Mouse (Mus musculus): ENCODE measurements around the gene P2ry10b. TPM values are rescaled to one million over a fixed set of nuclear protein-coding genes. Genes with fewer than 3 reads are reported as not detected.

Gene P2ry10b
- 1 to 10 TPM in 1 of 4 experiments, under 1 TPM in 3; 0.41 to 1.0 (median 0.89) TPM for total RNA-seq (2022)

DNA sequence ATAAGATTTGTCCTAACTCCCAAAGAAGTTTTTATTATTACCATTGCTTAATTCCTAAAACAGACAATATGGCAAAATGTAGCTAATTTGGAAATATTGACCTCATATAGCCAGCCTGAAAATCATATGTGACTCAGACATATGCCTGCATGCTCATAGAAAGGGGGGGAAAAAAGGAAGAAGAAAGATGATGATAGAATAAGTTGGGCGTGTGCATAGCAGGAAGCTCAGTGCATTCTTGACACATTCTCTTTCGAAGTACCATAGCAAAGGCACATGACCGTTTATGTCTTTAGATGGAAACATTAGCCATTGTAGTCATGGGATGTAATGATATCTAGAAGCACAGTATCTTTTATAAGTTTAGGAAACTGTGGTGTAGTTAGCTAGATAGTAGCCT is at the start of gene P2ry10b:
TSS of gene P2ry10b (plus strand) at position 247 of the 400 bp plus-strand sequence.
- no peak for DNase-seq (ENCODE audit: low spot score)

DNA sequence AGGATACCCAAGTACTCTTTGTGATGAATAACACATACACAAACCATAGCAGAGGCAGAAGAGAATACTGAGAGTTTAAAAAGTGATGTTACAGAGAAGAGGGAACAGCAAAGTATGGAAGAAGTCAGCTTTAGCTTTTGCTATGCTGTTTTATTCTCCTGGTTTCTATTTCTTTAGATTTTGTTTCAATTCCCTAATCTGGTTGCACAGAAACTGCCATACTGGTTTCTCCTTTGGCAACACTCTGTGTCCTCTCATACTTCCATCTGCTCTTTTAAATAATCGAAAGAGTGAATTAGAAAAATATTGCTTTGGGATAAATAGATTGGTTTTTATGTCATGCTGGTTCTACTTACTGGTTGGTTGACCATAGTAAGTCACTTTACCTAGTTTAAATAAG is 32.4 kb upstream of the P2ry10b start:
- DNase-seq (ENCODE audit: low spot score), result no peak

DNA sequence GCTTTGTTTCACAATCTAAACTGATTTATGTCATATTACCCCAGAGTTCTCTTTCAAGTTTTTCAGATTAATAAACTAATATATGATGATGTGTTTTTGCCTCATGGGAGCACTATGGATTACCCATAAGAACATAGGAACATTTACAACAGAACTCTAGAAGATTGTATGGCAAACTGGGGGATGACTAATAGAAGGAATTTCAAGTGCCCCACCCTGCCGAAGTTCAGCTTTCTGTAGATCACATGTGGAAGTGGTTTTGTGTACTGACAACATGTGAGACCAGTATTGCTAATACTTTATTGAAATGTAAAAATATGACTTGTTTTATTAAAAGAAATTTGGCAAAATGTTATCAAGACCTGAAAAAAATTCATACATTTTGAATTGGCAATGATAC is 31.7 kb upstream of the P2ry10b start:
- DNase-seq (ENCODE audit: low spot score), result no peak

DNA sequence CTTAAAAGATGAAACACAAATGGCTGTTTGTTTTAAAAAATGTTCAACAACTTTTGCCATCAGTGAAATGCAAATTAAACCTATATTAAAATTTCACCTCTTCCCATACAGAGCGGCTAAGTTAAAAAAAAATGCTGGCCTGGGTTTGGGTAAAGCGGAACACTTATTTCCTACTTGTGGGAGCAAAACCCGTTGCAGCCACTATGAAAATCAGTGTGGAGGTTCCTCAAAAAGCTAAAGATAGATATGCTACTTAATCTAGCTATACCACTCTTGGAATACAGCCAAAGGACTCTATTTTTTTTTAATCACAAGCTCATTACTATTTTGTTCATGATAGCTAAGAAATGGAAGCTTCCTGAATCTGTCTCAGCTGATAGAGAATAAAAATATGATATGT is 5.5 kb upstream of the P2ry10b start:
- DNase-seq (ENCODE audit: low spot score), result no peak

DNA sequence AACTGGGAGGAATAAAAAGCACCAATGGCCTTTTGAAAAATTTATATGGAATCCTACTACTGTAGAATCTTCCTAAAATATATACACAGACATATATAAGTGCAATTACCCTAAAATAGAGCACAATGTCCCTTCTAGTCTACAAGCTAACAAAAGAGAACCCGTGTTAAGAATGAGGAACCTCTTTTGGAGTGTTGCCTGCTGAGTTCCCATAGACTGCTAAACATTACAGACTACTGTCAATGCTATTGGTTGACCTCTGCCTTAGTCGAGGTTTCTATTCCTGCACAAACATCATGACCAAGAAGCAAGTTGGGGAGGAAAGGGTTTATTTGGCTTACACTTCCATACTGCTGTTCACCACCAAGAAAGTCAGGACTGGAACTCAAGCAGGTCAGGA is 4.8 kb upstream of the P2ry10b start:
- DNase-seq (ENCODE audit: low spot score), result no peak

DNA sequence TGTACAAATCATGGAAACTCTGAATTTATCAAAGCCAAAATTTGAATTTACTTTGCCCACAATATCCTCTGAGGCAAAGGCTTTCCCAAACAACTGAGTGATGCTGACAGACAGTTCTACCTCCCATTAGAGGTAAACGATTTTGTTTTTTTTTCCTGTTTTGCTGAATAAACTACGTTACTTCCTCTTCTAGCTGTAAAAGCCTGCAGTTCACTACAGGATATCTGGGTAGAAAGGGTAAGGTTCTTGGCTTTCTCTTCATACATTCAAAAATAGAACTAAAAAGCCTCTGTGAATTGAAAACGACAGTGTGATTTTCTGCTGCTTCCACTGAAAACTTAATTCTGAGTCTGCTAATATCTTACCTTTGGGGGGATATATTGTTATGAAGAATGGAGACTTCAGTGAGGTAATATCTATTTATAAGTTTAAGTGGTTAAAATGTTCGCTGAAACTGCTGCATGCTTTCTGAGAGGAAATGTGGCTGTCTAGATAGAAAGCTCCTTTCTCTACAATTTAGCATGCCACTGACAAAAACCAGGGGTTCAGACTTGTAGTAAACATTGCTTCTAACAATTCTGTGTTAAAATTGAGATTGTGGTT is 765 bp downstream of the P2ry10b start:
- no peak for DNase-seq (ENCODE audit: low spot score)

DNA sequence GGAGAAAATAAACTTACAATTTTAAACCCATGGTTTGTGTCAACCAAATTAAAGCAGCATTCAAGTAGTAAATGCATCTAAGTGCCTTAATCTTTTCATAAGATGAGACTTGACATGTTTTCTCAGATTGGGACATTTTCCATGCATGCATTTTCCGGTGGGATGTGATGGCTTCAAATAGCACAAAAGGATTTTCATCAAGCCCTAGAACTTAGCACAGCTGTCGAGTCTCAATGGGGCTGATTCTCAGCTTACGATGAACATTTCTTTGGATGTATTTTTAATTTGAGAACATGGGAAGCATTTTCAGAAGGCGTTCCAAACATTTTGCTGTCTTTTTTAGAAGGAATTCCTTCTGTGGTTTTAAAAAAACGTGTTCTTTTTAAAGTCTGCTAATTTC is 1.3 kb downstream of the P2ry10b start:
- DNase-seq (ENCODE audit: low spot score), result no peak

DNA sequence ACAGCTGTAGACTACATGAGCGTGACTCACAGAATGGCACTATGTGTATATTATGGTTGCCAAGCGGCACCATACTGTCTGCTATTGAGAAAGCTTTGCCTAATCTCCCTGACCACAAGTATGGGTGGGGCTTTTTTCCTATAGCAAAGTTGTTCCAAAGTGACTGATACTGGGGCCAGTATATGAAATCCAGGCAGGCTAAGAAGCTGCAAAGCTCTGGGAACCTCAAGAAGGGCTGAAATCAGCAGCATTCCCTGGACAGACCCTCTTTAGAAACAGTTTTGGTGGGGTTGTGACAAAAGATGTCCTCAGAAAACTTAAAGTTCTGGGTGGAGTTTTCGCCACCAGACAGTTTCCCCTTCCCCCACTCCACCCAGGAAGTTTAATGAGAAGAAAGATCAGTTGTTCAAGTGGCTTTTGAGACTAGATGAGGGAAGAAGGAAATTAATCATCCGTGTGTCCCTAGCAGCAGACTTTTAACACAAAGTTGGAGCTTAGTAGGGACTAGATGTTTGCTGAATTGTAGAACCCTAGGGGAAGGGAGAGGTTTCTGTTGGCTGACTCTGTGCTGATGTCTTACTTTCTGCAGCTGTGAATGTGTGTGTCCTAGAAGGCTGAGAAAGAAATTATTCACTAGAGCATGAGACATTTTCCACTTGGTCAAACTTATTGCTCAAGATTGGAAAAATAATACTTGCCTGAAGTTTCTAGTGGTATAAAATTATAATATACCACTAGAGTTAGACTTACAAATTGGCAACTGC is 2.2 kb downstream of the P2ry10b start:
- DNase-seq (ENCODE audit: low spot score), result peak; percentile 37

DNA sequence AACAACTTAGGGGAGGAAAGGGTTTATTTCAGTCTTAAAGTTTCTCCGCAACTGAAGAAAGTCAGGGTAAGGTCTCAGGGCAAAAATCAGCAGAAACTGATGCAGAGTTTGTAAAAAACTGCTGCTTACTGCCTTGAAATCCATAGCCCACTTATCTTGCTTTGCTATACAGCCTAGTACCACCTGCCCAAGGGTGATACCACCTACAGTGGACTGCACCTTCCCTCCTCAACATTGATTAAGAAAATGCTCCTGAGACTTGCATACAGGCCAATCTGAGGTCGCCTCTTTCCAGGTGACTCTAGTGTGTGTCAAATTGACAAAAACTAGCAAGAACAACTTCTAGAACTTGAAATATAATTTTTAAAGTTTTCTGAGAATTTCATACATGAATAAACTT is 7.3 kb downstream of the P2ry10b start:
- DNase-seq (ENCODE audit: low spot score), result no peak

DNA sequence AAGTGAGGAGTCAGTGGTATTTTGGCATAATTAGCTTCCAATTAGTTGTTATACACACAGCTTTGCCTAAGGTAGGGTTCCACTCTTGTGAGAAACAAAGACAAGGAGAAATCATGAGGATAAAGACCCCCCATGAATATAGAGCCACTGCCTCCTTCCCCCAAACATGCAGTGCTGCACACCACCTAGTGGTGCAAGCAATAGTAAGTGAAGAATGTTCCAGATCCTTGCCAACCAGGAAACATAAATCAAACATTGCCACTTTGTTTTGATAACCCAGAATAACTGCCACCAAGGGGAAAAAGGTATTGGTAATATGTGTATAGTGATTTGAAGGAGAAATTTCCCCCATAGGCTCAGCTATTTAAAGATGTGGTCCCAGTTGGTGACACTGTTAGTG is 11.8 kb downstream of the P2ry10b start:
- no peak for DNase-seq (ENCODE audit: low spot score)

DNA sequence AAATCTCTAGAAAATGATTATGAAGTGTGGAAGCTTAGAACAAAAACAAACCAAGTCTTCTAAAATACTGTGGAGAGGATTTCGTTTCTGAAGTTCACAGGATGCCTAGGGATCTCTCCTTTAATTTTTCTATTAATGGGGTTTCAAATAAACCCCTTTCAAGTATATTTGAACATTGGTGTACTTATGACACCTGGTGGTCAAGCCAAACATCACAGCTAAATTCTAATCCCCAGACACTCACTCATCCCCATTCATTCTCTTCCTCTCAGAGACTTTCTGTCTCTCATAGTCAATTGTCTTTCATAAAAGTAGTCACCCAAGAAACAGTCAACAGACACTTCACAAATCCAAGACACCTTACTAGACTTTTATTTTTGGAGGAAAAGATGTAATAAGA is 19.6 kb downstream of the P2ry10b start:
- DNase-seq (ENCODE audit: low spot score), result peak; percentile 31

DNA sequence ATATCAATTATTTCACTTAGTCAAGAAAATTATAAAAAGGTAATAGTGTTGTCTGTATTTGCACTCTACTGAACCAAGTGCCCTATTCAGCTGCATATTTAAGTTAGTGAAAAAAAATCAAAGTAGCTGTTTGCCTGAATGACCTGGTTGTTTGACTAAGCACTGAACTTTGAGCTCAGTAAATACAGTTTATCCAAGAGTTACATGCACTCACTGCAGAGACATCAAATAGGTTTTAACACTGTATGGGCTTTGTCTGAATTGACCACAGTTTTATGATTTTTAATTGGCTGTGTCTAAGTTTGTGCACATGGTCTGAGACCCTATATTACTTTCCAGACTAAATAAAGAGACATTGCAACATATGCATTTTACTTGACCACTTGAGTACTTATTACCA is 20.4 kb downstream of the P2ry10b start:
- no peak for DNase-seq (ENCODE audit: low spot score)

DNA sequence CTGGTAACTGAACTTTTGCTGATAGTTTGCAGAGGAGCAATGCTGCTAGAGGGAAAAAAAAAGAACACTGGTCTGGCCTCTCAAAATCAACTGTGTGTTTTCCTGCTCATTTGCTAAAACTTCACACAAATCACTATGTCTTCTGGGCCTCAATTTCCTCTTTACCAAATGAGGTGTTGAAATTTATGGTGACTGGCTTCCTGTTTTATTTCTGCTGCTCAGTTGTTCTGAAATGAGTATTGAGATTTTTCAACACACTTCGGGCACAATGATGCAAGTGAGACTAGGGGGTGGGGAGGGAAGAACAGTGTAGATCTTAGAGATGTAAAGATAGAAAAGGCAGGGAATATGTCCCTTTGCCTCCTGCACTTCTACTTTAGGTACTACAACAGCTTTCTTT is 30.0 kb downstream of the P2ry10b start:
- DNase-seq (ENCODE audit: low spot score), result no peak

DNA sequence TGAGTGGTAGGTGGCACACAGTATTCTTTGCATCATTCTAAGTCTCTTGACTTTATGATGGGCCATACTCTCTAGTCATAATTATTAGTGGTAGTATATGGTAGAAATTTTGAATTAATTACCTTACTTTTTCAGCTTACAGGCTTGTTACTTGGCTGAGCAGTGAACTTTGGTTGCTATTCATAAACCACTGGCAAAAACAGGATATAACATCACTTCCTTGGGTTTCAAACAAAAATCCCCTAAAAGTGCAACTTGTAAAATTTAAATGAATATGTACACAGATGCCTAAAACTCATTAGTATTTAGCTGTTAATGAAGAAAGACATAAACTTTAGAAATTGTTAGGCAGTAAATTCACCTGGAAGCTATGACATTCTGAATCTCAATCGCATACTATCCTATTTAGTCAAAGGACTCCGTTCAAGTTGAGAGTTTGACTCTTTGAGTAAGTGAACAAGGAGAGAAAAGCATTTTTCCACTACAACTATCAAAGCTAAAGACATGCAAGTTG is 68.9 kb downstream of the P2ry10b start:
- no peak for DNase-seq (ENCODE audit: low spot score)

Other genes starting within 250 kb of the P2ry10b start
- gene Lpar4, start 228.3 kb upstream of the P2ry10b start, total RNA-seq (2022), result under 1 TPM; 0.46 to 0.91 (median 0.74) TPM
- under 1 TPM in 3 of 4 experiments, not detected in 1; 0.17 to 0.25 (median 0.19) TPM for gene P2ry10, start 60.4 kb upstream of the P2ry10b start, total RNA-seq (2022)
- gene Gpr174, start 107.0 kb downstream of the P2ry10b start, total RNA-seq (2022), result under 1 TPM in 2 of 4 experiments, not detected in 2; 0.32 to 0.46 TPM

Measured in heart, adult 8-10 months (tissue).